Mouse (Mus musculus): ENCODE results near the gene Dab2. TPM values are rescaled to one million over a fixed set of nuclear protein-coding genes. Genes with fewer than 3 reads are reported as not detected.

Dab2 gene
- 1.7 TPM for total RNA-seq (2023)

GRCm38 (mm10) chr15:6299554-6299953 lies at the start of gene Dab2:
Dab2 (plus strand) TSS chr15:6299788.

GRCm38 (mm10) chr15:6445135-6445534 lies 145.5 kb downstream of the Dab2 start, which contains the start of gene C9:
C9 (plus strand) TSS chr15:6445327.

Other genes starting within 250 kb of the Dab2 start
- gene C9, start 145.5 kb downstream of the Dab2 start, total RNA-seq (2023) = not detected
- gene Fyb, start 223.1 kb downstream of the Dab2 start, total RNA-seq (2023) = 881 TPM

Measured in CD4-positive naive resting alpha-beta T cell, adult 57 days (primary cell).